Mouse (Mus musculus) bone marrow, adult 2 months (tissue): ENCODE measurements around the gene Cops8.

Source experiments
- CTCF ChIP-seq: fragments of 200-500 bp; IDR thresholded peaks from 2 replicates; pipeline ENCODE4 v1.5.1; 2011; ENCODE audit warnings: low read length, control low read depth; ENCODE audit not compliant: control insufficient read depth, insufficient read depth
- POLR2A ChIP-seq: fragments of 200-500 bp; IDR thresholded peaks from 2 replicates; pipeline ENCODE4 v1.6.1; 2011; ENCODE audit warnings: low read depth, mild to moderate bottlenecking, control low read depth, low read length, borderline replicate concordance; ENCODE audit not compliant: control insufficient read depth

- TF ChIP-seq POLR2A: no peak
- no peak for TF ChIP-seq CTCF
Observed at GRCm38 (mm10) chr1:90609363-90609762, 6.6 kb downstream of the Cops8 start.
